Mouse (Mus musculus): ENCODE measurements around the gene Zswim2.

- TF ChIP-seq CTCF (IDR thresholded peaks at IDR 0.05; ENCODE audit: control insufficient read depth, insufficient read depth, low read length) (no peak), POLR2A (IDR thresholded peaks at IDR 0.05; ENCODE audit: borderline replicate concordance, control insufficient read depth, low read depth, low read length) (no peak)
Measured at GRCm38 (mm10) chr2:83883850-83884420, 57.1 kb downstream of the Zswim2 start.

All from bone marrow, adult 2 months (tissue).